Mouse (Mus musculus): ENCODE results near the gene Tomm40. TPM values are rescaled to one million over a fixed set of nuclear protein-coding genes. Genes with fewer than 3 reads are reported as not detected.
A peak's percentile ranks its signal among the peaks of the same experiment; 100 is the strongest.

Tomm40 gene
- 100 to 1,000 TPM; 137 to 139 TPM for total RNA-seq (2021)
- long read RNA-seq, experiment 1, transcript Tomm40-201 (9 exons, 1,646 nt) = minor isoform, 30 of 234 reads
- long read RNA-seq, experiment 1, transcript Tomm40-202 (10 exons, 1,577 nt) = major isoform, 184 of 234 reads
- long read RNA-seq, experiment 1, partial matches to known transcripts = 6 of 234 reads
- long read RNA-seq, experiment 1, other reads (novel, unspliced or antisense) = 14 of 234 reads
- long read RNA-seq, experiment 2, transcript Tomm40-202 (10 exons, 1,577 nt) = major isoform, 261 of 363 reads
- long read RNA-seq, experiment 2, transcript Tomm40-201 (9 exons, 1,646 nt) = minor isoform, 68 of 363 reads
- long read RNA-seq, experiment 2, partial matches to known transcripts = 11 of 363 reads
- long read RNA-seq, experiment 2, other reads (novel, unspliced or antisense) = 22 of 363 reads

DNA sequence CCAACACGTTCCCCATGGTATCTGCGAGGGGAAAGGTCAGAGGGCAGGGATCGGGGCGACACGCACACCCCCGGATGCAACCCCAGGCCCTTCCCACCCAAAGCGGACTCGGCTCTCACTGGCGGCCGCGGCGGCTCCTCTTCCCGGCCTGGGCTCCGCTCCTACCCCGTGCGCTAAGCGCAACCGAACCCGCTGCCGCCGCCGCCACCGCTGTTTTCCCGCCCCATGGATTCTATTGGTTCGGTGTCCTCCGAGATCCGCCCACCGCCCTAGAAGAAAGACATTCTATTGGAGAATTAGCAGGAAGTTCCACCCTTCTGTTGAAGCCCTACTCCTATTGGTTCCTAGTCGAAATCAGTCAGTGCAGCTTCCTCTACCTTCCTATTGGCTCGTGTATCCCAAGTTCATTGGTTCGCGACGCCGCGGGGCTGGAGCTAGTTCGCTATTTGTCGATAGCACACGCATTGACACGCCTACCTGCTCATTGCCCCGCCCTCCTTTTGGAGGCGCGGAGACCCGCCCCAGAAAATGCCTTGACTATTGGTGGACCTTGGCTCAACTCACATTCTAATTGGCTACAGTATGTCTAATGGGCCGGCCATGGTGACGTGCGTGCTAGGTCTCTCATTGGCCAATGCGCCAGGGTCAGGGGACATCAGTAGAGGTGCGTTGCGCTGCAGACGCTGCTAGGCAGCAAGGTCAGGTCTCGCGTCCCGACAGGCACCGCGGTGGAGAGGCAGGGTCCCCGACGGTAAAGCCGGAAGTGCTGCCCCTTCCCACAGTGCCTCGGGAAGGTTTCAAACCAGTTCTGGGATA is at the start of gene Tomm40:
Tomm40 (minus strand) TSS at position 200 of the 816 bp plus-strand sequence.
- peak; percentile 81 to 98 for DNase-seq (ENCODE audit: low spot score in 2 of 2)

DNA sequence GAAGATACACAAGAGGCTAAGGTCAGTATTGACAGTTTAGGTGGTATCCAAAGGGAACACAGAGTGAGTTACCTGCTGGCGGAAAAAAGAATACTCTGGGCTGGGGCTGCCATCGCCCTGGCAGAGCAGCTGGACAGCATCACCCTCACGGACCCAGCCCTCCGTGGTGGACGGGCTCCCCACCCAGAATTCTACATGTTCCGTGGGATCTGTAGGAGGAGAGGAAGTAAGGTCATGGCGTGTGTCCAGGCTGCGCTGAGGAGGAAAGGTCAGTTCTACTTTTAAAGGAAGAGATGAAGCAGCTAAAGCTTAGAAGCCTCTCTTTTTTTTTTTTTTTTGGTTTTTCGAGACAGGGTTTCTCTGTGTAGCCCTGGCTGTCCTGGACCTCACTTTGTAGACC is 49.3 kb upstream of the Tomm40 start:
- no peak for DNase-seq (ENCODE audit: low spot score in 2 of 2)

DNA sequence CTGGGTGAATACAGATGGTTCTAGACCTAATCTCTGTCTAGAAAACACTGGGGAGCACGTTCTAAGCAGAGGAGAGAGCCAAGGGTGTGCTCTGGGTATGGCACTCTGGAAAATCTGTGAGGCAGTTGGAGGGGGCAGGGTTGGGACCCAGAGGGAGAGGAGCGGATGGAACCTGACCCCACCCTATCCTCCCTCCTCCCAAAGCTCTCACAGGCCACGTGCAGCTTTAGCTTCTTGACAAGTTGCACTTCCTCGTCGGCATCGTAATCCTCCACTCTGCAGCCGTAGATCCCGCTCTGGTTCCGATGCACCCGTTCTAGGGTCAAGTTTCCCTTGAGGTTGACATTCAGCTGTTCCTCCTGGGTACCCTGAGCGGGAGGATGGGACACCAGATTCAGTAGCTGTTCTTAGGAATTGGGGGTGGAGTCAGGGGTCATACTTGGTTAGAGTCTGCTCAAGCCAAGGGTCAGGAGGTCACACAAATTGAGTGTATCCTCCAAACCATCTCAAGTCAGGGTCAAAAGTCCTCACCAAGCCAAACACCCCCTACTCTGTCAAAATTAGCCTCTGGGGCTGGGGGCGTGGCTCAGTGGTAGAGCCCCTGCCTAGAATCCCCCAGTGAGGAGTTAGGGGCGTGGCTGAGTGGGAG is 48.7 kb upstream of the Tomm40 start:
- DNase-seq (ENCODE audit: low spot score in 2 of 2) = no peak

DNA sequence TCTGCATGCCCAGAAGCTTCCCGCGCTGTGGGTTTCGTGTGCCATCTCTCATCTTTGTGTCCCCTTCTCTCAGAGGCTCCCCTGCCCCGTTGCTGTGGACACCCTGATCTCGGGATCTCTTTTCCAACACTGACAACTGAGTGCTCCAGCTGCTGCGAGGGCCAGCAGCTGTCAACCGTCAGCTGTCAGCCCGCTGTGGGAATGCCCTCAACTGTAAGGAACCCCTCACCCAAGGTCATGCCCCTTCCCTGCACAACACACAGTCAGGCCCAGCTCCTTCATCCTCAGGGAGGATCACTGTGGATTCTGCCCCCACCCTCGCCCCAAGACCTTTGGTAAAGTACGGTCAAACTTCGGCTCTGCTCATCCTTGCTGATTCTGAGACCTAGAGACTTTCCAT is 47.0 kb upstream of the Tomm40 start:
- no peak for DNase-seq (ENCODE audit: low spot score in 2 of 2)

DNA sequence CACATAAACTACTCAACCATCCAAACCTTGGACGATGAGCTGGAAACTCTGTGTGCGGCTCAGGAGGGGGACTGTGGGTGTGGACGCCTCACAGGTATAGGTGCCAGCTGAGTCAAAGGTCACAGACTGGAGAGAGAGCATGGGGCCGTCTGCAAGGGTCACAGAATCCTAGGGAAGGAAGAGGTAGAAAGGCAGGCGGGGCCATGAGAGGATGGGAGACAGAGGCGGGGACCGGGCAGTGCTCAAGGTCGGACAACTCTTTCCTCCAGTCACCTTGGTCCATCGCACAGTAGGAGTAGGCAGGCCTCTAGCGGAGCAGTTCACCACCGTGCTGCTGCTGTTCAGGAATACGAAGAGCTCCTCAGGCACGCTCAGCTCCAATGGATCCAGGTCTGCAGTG is 44.8 kb upstream of the Tomm40 start:
- DNase-seq (ENCODE audit: low spot score in 2 of 2) = no peak

DNA sequence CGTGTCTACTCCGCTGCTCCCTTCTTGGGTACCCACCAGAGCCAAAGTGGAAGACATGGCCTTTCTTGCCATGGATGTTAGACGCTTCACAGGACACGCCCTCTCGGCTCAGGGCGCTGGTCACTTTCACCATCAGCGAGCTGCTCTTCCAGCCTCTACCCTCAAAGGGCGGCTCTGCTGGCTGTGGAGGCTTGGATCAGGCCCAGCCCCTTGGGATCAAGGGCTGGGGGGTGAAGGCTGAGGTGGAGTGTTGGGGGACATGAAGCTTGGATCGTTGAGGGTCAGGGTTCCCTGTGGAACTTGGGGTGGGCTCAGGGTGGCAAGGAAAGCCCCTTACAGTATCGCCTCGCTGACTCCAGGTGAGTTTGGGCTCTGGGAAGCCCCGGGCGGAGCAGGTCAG is 43.4 kb upstream of the Tomm40 start:
- DNase-seq (ENCODE audit: low spot score in 2 of 2) = no peak

DNA sequence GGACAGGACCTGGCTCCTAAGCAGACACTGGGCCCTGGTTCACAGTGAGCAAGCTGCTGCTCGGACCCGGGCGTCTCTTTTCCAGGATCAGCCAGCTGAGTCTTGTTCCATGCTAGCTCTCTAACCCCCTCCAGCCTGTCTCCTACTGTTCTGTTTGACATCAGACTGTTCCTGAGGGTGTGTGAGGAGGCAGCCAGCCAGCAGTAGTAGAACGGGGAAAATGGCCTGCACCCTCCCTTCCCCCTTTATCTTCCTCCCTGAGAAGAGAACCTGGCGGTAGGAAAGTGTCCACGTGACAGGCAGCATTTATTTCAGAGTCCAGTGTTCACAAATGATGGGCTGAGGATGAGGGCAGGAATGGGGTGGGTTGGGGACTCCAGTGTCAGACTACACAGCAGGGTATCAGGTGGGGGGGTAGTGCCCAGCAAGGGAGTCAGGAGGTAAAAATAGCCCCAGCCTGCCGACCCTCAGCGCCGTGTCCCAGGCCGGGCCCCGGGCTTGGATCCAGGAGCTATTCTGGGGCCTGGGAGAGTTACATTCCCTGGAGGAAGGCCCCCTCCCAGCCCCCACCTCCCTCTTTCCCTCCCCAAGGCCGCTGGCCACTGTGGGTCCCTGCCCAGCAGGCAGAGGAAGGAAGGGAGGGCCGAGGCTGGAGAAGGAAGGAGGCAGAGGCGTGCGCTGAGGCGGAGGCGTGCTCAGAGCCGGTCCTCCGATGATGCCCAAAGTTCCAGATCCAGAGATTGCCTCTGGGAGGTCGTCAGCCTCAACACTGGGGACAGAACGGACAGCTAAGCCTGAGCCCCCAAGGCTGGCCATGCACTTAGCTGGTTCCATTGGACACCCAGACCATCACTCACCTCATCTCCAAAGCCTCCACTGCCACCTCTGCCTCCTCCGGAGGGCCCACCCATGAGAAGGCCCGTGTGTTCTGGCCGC is 40.9 kb upstream of the Tomm40 start:
- no peak for DNase-seq (ENCODE audit: low spot score in 2 of 2)

DNA sequence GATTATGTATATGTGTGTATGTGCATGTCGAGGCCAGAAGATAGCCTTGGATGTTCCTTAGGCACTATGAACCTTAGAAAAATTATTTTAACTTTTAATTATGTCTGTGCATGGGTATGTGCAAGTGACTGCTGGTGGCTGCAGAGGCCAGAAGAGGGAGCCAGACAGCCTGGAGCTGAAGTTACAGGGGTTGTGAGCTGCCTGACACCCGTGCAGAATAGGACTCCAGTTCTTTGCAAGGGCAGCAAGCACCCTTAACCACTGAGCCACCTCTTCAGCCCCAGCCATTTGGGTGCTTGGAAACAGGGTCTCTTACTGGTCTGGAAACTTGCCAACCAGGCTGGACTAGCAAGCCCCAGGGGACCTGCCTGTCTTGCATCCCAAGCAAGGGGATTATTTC is 39.8 kb upstream of the Tomm40 start:
- no peak for DNase-seq (ENCODE audit: low spot score in 2 of 2)

DNA sequence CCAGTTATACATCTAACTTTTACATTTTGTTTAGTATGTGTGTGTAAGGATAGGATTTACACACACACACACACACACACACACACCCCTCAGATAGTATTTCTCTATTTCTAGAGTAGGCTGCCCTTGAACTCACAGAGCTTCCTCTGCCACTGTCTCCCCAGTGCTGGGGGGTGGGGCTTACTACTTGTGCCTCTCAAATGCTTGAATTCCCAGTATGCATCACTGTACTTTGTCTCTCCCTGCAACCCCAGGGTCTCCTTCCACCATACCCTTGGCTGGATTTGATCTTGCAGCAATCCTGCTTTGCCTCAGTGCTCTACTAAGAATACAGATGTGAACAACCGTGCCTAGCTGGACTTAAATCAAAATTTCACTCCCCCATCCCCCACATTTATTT is 38.8 kb upstream of the Tomm40 start:
- DNase-seq (ENCODE audit: low spot score in 2 of 2) = no peak

DNA sequence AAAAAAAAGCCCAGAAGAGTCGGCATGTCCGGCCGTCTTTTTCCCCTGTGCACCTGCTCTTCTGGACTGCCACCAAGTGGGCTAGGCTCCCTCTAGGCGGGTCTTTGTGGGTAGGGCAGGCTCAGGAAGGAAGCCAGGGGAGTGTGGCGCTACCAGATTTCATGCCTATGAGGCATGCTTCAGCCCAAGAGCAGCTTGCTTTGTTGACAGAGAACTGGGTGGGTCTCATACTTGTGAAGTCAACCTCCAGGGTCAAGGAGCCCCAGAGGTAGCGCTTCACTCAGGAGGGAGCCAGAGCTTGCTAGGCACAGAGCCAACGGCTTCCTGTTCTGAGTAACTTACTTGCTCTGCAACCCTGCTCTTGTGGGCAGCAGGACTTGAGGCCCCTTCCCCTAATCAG is 38.3 kb upstream of the Tomm40 start:
- no peak for DNase-seq (ENCODE audit: low spot score in 2 of 2)

DNA sequence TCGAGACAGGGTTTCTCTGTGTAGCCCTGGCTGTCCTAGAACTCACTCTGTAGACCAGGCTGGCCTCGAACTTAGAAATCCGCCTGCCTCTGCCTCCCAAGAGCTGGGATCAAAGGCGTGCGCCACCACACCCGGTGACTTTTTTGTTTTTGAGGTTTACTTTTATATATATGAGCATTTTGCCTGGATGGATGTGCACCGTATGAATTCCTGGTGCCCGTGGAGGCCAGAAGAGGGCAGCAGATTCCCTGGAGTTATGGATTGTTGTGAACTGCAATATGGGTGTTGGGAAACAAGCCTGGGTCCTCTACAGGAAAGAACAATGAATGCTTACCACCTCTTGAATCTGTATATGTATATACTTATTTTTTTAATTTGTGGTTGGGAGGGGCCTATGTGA is 37.4 kb upstream of the Tomm40 start:
- no peak for DNase-seq (ENCODE audit: low spot score in 2 of 2)

DNA sequence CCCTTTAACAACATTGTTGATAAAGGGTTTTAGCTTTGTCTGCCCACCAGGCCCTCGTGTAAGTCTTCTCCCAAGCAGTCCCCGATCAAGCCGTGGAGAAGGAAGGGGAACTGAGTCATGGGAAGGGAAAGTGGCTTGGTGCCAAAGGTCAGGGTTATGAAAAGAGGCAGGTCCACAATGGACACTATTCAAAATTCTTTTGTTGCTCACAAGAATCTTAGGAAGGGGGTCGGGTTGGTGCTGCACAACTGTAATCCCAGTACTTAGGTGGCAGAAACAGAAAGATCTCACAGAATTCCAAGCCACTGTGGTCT is 35.8 kb upstream of the Tomm40 start:
- DNase-seq (ENCODE audit: low spot score in 2 of 2) = no peak

DNA sequence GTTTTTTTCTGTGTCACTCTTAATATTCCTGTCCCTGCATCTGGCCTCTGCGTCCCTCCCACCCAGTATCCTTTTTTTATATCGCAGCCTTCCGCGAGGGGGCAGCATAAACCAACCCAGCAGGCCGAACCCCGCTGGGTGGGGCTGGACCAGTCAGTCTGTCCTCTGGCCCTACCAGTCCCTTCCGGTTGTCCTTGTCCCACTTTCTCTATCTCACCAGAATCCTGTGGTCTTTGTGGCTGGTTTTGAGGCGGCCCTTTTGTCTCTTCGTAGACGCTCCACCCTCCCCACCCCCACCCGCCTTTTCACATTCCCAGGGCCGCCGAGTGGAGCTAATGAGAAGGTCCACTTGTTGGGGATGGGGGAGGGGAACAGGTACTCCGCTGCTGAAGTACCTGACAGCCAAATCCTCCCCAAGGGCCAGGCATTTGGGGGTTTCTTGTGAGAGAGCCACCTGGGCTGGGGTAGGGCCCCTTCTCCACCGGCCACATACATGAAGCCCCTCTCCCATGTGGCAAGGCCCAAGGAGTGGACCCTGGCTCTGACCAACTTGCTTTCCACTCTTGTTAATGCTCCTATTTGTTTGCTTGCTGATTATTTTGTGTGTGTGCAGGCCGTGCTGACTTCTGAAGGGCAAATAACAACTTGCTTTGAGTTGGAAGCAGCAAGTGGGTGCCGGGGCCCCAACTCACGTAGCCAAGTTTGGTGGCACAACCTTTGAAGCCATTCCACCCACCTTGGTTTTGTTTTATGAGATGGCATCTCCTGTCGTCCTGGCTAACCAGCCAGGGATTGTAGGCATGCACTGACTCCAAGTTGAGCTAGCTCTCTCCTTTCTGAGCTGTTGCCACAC is 35.2 kb upstream of the Tomm40 start, which contains the start of gene Nectin2:
Nectin2 (minus strand) TSS at position 267 of the 853 bp plus-strand sequence.
- DNase-seq (ENCODE audit: low spot score in 2 of 2) = peak; percentile 69 to 88

DNA sequence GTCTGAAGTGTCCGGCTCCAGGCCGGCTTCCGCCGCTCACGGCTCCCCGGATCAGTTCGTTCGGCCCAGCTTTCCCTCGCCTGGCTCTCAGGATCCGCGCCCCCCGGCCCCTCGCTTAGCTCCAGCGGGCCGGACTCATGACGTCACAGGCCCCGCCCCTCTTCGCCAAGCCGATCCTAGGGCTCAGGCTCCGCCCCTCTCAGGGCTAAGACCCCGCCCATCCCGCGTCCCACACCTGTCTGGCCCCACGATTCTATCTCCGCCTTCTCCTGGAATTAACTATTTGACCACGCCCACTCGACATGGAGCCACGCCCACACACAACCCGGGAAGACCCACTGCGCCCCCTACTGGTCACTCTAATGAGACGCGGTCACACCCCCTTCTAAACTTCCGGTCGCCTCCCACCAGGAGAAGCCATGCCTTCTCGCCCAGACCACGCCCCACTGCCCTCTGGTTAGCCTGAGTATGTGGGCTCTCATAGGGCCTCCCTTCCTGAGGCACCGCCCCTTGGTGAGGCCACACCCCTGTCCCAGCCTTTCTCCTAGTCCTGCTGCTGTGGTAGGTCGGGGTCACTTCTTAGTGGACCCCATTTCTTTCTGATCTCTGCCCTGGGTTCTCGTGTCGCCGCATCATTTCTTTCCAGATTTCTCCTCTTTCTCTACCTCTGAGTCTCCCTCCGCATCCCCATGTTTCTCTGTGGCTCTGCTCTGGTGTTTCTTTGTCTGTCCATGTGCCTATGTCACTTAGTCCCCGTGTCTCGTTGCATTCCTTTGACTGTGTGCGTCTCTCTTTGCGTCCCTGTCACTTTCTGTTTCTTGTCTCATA is 34.4 kb upstream of the Tomm40 start:
- DNase-seq (ENCODE audit: low spot score in 2 of 2) = peak; percentile 97 to 98

DNA sequence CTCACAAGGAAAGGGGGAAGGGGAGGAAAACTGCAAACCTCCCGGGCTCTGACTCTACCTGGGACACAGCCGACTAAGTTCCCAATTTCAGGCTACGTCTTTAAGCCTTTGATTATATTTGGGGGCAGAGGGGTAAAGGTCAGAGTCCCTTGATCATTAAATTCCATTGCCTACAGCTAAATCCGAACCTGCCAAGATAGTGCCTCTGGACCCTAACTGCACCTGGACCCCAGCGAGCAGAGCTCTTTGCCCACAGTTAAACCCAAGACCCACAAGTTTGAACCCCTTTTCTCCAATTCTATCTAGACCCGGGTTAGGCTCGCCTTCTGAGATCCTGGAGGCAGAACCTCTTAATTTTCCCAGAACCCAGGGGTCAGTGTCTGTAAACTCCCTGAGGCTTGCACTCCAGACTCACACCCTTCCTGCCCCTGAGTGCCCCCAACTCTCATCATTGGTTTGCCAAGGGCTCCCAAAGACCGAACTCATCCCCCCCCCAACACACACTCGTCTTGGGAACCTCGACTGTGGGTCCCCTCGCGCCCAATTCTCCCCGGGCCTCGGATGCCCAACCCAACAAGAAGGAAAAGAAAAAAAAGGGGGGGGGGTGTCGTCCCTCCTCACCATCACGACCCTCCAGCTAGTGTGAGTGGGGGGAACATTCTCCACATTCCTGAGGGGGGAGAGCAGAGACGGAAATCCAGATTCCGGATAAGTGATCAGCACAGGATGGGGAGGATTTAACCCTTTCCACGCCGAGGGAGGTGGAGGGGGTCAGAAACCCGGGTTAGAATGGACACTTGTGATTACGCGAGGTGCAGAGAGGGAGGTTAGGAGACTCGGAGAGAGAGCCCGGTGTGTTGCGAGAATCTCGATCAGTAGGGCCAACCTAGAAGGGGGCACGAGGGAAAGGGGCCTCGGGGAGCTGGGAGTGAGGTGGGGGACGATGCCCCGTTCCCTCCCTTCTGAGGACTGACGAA is 33.3 kb upstream of the Tomm40 start:
- DNase-seq (ENCODE audit: low spot score in 2 of 2) = no peak

DNA sequence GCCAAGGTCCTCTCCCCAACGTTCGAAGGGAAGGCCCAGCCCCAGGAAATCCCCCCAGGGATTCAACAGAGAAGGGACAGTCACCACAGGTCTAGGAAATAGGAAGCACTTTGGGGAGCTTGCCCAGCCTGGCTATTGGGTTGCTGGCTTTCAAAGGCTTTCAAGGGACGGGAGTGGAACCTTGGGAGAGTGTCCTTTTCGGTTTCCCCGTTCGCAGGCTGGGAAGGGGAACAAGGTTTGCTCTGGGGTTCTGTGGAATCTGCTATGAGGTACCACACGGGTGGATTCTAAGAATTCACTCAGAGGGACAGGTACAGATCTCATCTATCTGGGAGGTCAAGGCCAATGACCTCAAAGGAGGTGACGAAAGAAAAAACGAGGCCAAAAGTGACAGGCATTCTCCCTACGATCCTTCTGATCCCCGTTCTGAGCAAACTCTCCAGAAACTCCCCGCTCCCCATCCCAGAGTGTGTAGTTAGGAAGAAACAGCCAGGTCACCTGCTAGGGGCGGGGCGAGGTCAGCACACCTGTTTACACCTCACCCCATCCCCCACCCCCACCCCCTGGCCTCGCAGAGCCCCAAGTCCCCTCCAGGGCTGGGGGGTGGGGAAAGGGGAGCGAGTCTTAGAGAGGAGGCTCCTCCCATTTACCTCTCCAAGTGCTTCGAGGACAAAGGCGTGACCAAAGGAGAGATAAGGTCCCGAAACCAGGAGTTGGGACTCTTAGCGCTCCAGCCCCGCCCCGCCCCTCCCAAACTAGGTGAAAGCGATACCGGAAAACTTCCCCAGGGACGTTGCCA is 32.4 kb upstream of the Tomm40 start:
- no peak for DNase-seq (ENCODE audit: low spot score in 2 of 2)
